Mouse (Mus musculus): Measurements from ENCODE around the gene Gm11938.

Gene Gm11938

DNA sequence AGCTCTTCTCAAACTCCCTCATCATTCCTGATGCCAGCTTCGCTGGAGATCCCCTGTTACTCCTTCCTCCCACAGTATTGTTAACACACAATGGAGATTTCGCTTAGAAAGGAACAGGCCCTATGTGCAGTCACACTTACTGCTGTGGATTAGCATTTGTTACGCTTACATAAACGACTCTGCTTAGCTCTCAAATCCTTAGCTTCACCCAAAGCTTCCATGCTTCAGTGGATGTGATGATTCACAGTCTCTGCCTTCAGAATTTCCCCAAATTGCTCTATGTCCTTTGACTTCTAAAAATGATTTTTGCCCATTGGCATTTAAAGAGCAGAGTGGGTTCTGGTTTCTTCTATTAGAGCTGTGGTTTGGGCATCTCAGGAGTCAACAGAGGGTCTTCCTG is 29.9 kb downstream of the Gm11938 start:
- DNase-seq (ENCODE audit: low spot score): no peak

DNA sequence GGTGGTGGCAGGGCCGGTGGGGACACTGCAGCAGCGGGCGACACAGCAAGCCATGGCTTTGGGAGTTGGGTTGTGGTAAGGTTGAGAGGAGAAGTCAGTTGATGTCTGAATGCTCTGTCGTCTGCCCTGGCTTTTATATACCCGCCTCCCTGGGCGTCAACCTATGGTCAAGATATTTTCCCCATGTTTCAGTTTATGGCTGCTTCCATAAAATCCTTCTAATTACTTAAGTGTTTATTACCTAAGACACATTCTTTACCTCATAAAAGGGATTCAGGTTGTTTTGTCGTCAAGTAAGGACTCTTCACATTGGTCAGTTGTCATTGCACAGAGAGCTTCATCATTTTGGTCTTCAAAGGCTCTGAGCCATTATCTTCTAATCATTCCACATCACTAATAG is 36.6 kb downstream of the Gm11938 start, which contains the start of gene Krtap3-1:
Krtap3-1 (minus strand) TSS at position 101 of the 400 bp plus-strand sequence.
- no peak for DNase-seq (ENCODE audit: low spot score)

DNA sequence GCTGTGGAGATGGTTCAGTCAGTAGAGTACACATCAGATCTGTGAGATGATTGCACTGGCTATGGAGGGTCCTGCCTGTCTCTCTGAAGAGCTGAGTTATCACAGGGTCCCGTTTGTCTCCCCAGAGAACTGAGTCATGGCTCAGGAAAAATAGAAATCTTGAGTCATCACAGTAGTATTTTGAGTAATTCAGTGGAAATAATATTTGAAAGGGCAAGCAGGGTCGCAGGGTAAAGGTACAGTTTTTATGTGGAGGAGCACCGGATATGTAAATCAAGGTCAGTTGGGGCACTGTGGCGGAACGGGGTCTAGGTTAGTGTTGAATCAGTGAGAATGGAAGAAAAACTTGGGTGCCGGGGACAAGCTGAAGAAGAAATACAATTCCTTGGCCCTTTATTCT is 40.5 kb downstream of the Gm11938 start:
- DNase-seq (ENCODE audit: low spot score): no peak

DNA sequence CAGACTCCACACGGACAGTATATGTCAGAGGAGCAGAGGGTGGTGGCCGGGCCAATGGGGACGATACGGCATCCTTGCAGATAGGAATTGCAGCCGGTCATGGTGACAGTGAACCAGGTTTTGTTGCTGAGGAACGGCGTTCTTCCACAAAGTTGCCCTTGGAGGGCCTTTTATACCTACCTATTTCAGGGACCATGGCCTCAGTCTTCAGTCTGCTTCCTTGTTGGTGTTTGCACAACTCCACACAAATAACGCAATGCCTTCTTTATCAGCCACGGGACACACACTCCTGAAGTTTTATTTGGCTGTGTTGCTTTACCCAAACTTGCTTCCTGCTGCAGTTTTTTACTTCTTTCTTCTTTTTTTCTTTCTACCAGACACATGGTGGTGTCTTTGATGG is 43.7 kb downstream of the Gm11938 start, which contains the start of gene Gm11939:
Gm11939 (minus strand) TSS at position 101 of the 400 bp plus-strand sequence.
- DNase-seq (ENCODE audit: low spot score): no peak

DNA sequence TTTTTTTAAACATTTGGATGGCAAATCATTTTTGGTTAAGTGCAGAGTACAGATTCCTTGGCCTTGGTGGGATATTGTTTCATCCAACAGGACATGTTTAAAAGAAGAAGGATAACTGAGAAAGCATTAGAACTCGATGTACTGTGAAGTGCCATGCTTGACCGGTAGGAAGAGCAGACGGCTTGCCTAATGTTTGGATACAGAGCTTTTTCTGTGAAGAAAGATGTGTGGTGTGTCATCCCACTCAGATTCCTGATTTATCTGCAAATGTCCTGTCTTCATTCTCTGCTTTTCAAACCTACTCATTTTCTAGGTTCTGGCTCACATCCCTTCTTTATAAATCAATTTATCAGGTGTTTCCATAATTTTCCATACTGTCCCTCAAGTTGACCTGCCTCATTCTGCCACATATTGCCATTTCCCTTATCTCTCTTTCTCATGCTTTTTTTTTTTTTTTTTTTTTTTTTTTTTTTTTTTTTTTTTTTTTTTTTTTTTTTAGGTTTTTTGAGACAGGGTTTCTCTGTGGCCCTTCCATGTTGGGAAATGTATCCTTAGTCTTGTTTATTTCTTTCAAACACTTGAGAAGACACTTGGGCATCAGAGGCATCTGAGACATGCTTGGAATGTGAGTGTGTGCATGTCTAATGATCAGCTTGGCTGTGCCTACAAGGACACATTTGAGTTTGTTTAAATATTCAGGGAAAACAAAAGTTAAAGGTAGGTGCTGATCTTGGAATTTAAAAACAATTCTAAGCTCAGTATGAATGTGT is 44.9 kb downstream of the Gm11938 start:
- no peak for DNase-seq (ENCODE audit: low spot score)

DNA sequence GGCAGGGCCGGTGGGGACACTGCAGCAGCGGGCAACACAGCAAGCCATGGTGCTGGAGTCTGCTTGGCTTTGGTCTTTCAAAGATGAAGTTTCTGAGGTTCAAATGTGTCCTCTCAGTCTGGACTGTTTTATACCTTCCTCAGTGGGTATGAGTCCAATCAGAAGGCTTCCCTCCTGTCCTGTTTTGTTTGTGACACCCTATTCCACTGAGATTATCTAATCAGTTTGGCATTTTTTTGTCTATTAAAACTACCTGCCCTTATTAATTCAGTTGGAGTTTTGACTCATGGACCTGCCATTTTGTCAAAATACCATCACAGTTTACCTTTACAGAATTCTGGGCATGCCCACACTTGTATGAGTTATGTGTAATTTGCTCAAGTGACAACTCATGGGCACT is 46.4 kb downstream of the Gm11938 start, which contains the start of gene Krtap3-2:
Krtap3-2 (minus strand) TSS at position 101 of the 400 bp plus-strand sequence.
- no peak for DNase-seq (ENCODE audit: low spot score)

DNA sequence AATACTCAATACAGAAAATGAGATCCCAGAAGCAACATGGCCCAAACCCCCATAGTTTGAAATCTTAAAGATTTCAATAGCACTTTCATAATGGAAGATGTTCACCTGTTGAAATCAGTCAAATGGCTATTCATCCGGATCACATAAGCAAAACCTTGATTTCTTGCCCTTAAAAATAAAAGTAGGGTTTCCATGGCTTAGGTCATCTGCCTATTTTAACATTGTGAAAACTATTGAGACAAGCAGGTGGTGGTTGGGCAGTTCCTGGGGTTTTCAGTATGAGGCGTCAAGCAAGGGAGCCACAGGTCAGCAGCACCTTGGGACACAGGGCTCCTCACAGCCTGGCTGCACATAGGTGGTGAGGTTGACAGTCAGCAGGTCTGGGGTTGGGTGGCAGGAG is 46.9 kb downstream of the Gm11938 start:
- DNase-seq (ENCODE audit: low spot score): no peak
